Mouse (Mus musculus) E14TG2a.4 (cell line): ENCODE results near the gene Hsd17b6.

Experiments used
- CTCF ChIP-seq: conservative IDR thresholded peaks from 2 replicates; pipeline ENCODE4 v1.5.1; 2014; ENCODE audit warnings: low read length
- NANOG ChIP-seq: IDR thresholded peaks from 2 replicates; pipeline ENCODE4 v1.6.1; 2014; ENCODE audit warnings: borderline replicate concordance, low read length, mixed read lengths
- POU5F1 ChIP-seq: IDR thresholded peaks from 2 replicates; pipeline ENCODE4 v1.6.1; 2014; ENCODE audit warnings: low read length, borderline replicate concordance

GRCm38 (mm10) chr10:127970359-127970831, 37.0 kb downstream of the Hsd17b6 start:
- no peak for TF ChIP-seq CTCF
- TF ChIP-seq POU5F1, result no peak
- no peak for TF ChIP-seq NANOG
